Mouse (Mus musculus): ENCODE data around the gene Fam20a. TPM values are rescaled to one million over a fixed set of nuclear protein-coding genes. Genes with fewer than 3 reads are reported as not detected.
A peak's percentile ranks its signal among the peaks of the same experiment; 100 is the strongest.

The Fam20a gene
- polyA plus RNA-seq, 1 experiment from 2014 or later, result 2.3 TPM

DNA sequence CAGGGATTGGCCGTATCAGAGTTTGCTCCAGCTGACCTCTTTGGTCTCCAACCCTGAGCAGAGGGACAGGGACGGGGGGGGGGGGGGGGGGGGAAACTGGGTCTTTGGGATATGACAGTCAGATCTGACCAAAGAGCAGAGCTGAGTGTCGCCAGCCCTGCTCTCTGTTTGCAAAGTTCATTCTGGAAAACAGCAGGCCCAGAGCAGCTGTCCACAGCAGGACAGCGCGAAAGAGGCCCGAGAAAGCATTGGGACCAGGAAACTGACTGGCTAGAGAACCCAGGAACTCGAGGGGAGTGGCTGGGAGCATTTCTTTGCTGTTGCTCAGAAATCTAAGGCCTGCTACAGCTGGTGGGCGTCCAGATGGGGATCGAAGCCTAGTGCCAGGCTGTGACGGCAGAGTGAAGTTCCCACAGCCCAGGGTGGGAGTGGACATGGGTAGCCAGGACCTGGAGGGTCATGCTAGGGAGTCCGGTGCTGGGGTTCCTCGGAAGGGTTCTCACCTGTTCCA lies 1.2 kb downstream of the Fam20a start:
- Histone ChIP-seq H3K4me1 (replicated peaks; ENCODE audit: control insufficient read depth, insufficient read depth, low read length) (peaks cover 5% of the 10 kb centered on the region; the same call in 1 of the 2 replicates), H3K9ac (ENCODE audit: low read length) (peak overlapping the region; percentile 49; the same call in 1 of the 2 replicates), H3K27ac (ENCODE audit: low read depth, low read length) (no peak overlapping the region), H3K4me3 (ENCODE audit: low read depth, low read length) (peak overlapping the region; percentile 44), H3K9me3 (ENCODE audit: control insufficient read depth, low read length) (no peaks in the 10 kb centered on the region), H3K36me3 (ENCODE audit: control insufficient read depth, insufficient read depth, low read length) (no peaks in the 10 kb centered on the region), H3K27me3 (ENCODE audit: control insufficient read depth, insufficient read depth, low read length) (peaks cover 14% of the 10 kb centered on the region; the same call in 1 of the 2 replicates), H3K4me2 (ENCODE audit: low read depth, low read length, severe bottlenecking) (peak overlapping the region; percentile 93)
- WGBS, result 12% methylated on average over 11 of the region's 12 CpGs
- ATAC-seq (replicated peaks; ENCODE audit: low FRiP score), result peak; percentile 56
- DNase-seq (ENCODE audit: low spot score), result no peak

DNA sequence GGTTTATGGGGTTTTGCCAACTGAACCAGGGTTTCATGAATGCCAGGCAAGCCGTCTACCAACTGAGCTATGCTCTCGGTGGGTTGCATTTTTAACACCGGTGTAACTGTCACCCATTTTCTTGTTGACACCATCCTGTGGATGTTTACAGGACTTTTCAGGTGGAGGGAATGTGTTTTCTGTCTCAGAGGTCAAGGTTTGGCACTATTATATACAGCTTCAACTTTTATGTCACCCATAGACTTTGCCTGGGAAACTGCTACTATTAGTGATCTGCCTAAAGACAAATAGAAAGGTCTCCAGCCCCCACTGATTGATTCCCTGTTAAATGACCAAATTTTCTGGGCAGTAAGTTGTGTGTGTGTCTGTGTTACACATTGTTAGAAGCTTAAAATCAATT lies 2.7 kb downstream of the Fam20a start:
- Histone ChIP-seq H3K36me3 (ENCODE audit: control insufficient read depth, insufficient read depth, low read length) (no peaks in the 10 kb centered on the region), H3K4me2 (ENCODE audit: low read depth, low read length, severe bottlenecking) (no peak overlapping the region), H3K9me3 (ENCODE audit: control insufficient read depth, low read length) (no peaks in the 10 kb centered on the region), H3K4me1 (replicated peaks; ENCODE audit: control insufficient read depth, insufficient read depth, low read length) (peaks cover 5% of the 10 kb centered on the region; the same call in 1 of the 2 replicates), H3K27ac (ENCODE audit: low read depth, low read length) (no peak overlapping the region), H3K4me3 (ENCODE audit: low read depth, low read length) (no peak overlapping the region), H3K9ac (ENCODE audit: low read length) (no peak overlapping the region), H3K27me3 (ENCODE audit: control insufficient read depth, insufficient read depth, low read length) (peaks cover 14% of the 10 kb centered on the region; the same call in 1 of the 2 replicates)
- DNase-seq (ENCODE audit: low spot score) (no peak), ATAC-seq (replicated peaks; ENCODE audit: low FRiP score) (no peak)
- WGBS, result 90% methylated on average over 3 of the region's 3 CpGs

DNA sequence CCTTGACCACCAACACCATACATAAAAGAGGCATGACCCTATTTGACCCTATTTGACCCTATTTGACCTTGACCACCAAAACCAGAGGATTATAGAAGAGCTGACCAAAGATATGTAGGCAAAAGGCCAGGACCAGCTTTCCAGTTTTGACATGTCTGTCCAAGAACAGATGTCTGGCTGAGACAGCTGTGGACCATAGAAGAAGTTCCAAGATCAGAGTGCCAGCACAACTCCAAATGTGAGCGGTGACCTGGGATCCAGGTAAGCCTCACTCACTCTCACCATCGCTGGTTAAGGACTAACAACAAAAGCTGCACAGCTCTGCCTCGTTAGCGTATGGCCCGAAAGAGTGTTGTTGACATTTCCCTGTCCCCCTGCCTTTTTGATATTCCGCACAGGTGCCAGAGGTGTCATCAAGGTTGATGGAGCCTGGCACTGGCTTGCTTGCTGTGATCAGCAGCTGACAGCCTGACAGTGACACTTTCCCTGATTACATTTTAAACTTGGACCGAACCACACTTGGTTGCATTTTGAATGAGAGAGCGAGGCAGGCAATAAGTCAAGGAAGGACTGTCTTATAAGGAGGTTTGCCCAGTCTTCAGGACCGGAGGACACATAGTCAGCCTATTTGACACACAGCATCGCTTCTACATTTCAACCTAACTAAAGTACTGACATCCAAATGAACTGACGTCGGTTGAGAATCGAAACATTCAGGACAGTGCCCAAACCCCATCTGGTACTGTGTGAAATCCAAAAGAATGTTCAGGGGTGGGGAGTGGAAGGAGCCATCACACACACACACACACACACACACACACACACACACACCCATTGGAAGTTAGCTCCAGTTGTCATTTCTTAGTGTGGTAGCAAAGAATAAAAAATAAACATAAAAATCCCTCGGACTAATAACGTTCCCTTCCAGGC lies 3.8 kb downstream of the Fam20a start:
- Histone ChIP-seq H3K27ac (ENCODE audit: low read depth, low read length) (no peak overlapping the region), H3K9ac (ENCODE audit: low read length) (no peak overlapping the region), H3K36me3 (ENCODE audit: control insufficient read depth, insufficient read depth, low read length) (no peaks in the 10 kb centered on the region), H3K9me3 (ENCODE audit: control insufficient read depth, low read length) (no peaks in the 10 kb centered on the region), H3K4me3 (ENCODE audit: low read depth, low read length) (no peak overlapping the region), H3K4me2 (ENCODE audit: low read depth, low read length, severe bottlenecking) (no peak overlapping the region), H3K4me1 (replicated peaks; ENCODE audit: control insufficient read depth, insufficient read depth, low read length) (peaks cover 5% of the 10 kb centered on the region; the same call in 1 of the 2 replicates), H3K27me3 (ENCODE audit: control insufficient read depth, insufficient read depth, low read length) (peaks cover 14% of the 10 kb centered on the region; the same call in 1 of the 2 replicates)
- 87% methylated on average over 15 of the region's 15 CpGs for WGBS
- no peak for DNase-seq (ENCODE audit: low spot score)
- ATAC-seq (replicated peaks; ENCODE audit: low FRiP score), result no peak

DNA sequence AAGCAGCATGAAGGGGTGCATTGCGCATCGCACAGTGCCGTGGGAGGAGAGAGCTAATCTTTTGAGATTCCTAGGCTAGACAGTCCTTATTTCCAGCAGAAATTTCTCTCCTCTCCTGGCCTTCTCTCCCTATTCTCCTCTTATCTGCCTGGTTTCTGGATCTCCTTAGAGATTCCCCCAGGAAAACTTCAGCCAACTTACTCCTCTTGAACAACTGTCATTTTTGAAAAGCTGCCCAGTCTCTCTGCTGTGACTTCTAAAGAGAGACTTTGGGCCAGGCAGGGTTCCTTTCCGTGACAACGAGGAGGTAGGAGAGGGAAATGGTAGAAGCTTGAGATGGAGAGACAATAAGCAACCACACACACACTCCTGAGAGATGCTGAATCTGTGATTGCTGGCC lies 4.6 kb downstream of the Fam20a start:
- Histone ChIP-seq H3K9ac (ENCODE audit: low read length) (no peak overlapping the region), H3K36me3 (ENCODE audit: control insufficient read depth, insufficient read depth, low read length) (no peaks in the 10 kb centered on the region), H3K4me3 (ENCODE audit: low read depth, low read length) (no peak overlapping the region), H3K27me3 (ENCODE audit: control insufficient read depth, insufficient read depth, low read length) (peaks cover 8% of the 10 kb centered on the region; the same call in 1 of the 2 replicates), H3K27ac (ENCODE audit: low read depth, low read length) (no peak overlapping the region), H3K4me2 (ENCODE audit: low read depth, low read length, severe bottlenecking) (no peak overlapping the region), H3K4me1 (replicated peaks; ENCODE audit: control insufficient read depth, insufficient read depth, low read length) (peaks cover 5% of the 10 kb centered on the region; the same call in 1 of the 2 replicates), H3K9me3 (ENCODE audit: control insufficient read depth, low read length) (no peaks in the 10 kb centered on the region)
- WGBS, result 88% methylated on average over 5 of the region's 5 CpGs
- DNase-seq (ENCODE audit: low spot score) (no peak), ATAC-seq (replicated peaks; ENCODE audit: low FRiP score) (no peak)

DNA sequence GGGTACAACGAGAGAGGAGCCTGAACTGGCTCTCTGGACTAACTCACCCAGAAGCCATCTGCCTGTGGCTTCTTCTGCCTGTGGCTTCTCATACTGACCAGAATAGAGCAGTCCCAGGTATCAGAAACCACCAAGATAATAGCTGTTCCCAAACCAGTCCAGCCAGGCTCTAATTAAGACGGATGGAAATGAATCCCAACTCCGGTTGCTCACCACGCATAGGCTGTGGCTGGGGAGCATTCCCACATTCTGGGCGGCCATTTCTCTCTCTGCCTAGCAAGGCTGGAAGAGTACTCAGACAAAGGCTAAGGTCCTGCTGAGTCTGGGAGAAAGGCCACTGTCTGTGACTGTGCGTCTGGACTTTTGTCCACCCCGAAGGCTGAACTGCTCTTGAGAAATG lies 5.1 kb downstream of the Fam20a start:
- no peaks in the 10 kb centered on the region for H3K36me3 ChIP-seq (ENCODE audit: control insufficient read depth, insufficient read depth, low read length)
- ATAC-seq (replicated peaks; ENCODE audit: low FRiP score) (no peak), DNase-seq (ENCODE audit: low spot score) (no peak)
- no peak overlapping the region for H3K4me3 ChIP-seq (ENCODE audit: low read depth, low read length)
- H3K27me3 ChIP-seq (ENCODE audit: control insufficient read depth, insufficient read depth, low read length), result peaks cover 6% of the 10 kb centered on the region; the same call in 1 of the 2 replicates
- no peaks in the 10 kb centered on the region for H3K9me3 ChIP-seq (ENCODE audit: control insufficient read depth, low read length)
- no peak overlapping the region for H3K4me2 ChIP-seq (ENCODE audit: low read depth, low read length, severe bottlenecking)
- 75% methylated on average over 7 of the region's 7 CpGs for whole genome bisulfite sequencing
- peaks cover under 1% of the 10 kb centered on the region; the same call in 1 of the 2 replicates for H3K4me1 ChIP-seq (replicated peaks; ENCODE audit: control insufficient read depth, insufficient read depth, low read length)
- H3K9ac ChIP-seq (ENCODE audit: low read length), result no peak overlapping the region
- no peak overlapping the region for H3K27ac ChIP-seq (ENCODE audit: low read depth, low read length)

DNA sequence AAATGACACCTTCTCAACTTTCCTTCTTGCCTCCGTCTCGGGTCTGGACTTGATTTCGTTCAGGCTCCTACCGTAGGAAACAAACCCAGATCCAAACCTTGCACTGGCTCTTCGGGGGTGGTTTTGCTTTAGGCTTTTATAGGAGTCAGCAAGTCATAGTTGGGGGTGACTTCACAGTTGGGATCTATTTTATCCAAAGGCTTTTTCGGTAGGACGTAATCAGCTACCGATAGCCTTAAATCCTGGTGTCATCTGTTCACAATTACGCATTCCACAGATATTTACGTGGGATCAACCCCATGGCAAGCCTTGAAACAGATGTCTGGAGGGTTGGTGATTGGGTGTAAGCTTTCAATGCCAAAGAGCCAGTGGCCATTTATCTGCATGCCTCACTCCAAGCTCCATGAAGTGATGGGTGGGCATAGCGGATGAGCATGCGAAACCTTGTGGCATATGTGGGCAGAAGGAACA lies 6.7 kb downstream of the Fam20a start:
- DNase-seq (ENCODE audit: low spot score) (no peak), ATAC-seq (replicated peaks; ENCODE audit: low FRiP score) (no peak)
- 76% methylated on average over 12 of the region's 12 CpGs for WGBS
- H3K4me2 ChIP-seq (ENCODE audit: low read depth, low read length, severe bottlenecking), result no peak overlapping the region
- H3K4me1 ChIP-seq (replicated peaks; ENCODE audit: control insufficient read depth, insufficient read depth, low read length), result no peaks in the 10 kb centered on the region
- H3K9me3 ChIP-seq (ENCODE audit: control insufficient read depth, low read length), result no peaks in the 10 kb centered on the region
- no peaks in the 10 kb centered on the region for H3K36me3 ChIP-seq (ENCODE audit: control insufficient read depth, insufficient read depth, low read length)
- no peak overlapping the region for H3K27ac ChIP-seq (ENCODE audit: low read depth, low read length)
- H3K4me3 ChIP-seq (ENCODE audit: low read depth, low read length), result no peak overlapping the region
- no peak overlapping the region for H3K9ac ChIP-seq (ENCODE audit: low read length)
- no peaks in the 10 kb centered on the region for H3K27me3 ChIP-seq (ENCODE audit: control insufficient read depth, insufficient read depth, low read length)

DNA sequence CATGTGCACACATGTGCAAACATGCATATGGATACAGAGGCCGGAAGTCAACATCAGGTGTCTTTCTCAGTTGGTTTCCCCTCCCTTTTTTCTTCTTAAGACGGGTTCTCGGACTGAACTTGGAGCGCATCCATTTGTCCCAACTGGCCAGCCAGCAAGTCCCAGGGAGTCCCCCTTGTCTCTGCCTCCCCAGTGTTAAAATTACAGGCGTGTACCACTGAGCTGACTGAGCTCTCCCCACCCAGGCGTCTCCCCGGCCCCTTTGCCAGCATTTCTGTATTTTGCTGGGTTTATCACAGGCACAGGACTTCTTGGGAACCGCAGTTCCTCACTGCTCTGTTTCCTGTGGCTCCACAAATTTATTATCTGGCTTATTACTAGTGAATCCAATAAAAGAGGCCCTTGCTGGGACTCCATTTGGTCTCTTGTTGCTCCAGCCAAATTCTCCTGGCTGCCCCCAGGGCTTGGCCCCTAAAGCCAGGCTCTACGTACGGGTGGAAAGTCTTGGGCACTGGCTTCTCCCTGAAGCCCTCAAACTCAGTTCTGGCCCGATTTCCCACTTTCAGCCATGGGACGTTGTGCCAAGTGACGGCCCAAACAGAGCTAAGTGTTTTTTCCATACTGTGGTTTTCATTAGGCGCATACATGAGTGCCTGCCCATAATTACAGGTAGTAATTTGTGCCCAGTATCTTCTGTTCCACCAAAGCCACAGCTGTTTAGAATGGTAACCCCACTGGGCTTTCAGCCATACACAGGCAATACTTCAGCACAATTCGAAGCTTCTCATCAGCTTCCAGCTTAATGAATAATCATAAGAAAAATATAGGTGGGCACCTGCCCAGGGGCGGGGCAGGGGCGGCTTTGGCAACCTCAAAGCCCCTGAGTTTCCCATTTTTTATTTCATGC lies 7.5 kb downstream of the Fam20a start:
- Histone ChIP-seq H3K27ac (ENCODE audit: low read depth, low read length) (no peak overlapping the region), H3K4me2 (ENCODE audit: low read depth, low read length, severe bottlenecking) (no peak overlapping the region), H3K9ac (ENCODE audit: low read length) (no peak overlapping the region), H3K27me3 (ENCODE audit: control insufficient read depth, insufficient read depth, low read length) (no peaks in the 10 kb centered on the region), H3K4me1 (replicated peaks; ENCODE audit: control insufficient read depth, insufficient read depth, low read length) (no peaks in the 10 kb centered on the region), H3K36me3 (ENCODE audit: control insufficient read depth, insufficient read depth, low read length) (no peaks in the 10 kb centered on the region), H3K4me3 (ENCODE audit: low read depth, low read length) (no peak overlapping the region), H3K9me3 (ENCODE audit: control insufficient read depth, low read length) (no peaks in the 10 kb centered on the region)
- DNase-seq (ENCODE audit: low spot score) (no peak), ATAC-seq (replicated peaks; ENCODE audit: low FRiP score) (no peak)
- WGBS, result 87% methylated on average over 17 of the region's 17 CpGs

DNA sequence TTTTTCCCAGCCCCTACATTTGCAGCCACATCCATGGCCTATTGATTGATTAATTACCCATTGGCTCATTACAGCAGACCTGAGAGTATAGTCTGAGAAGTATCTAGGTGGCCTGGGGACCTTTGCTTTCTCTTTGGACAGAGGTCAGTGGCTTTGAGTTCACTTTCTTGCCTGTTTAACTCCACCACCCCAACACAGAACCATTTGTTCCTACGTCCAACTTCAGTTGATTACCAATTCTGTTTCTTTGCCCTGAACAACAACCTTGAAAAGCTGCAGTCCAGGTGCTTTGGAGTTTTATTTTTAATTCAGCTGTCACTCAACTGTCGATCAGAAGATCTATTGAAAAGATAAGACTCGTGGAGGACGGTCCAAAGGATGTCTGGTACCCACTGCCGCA lies 12.6 kb downstream of the Fam20a start:
- Histone ChIP-seq H3K27me3 (ENCODE audit: control insufficient read depth, insufficient read depth, low read length) (no peaks in the 10 kb centered on the region), H3K4me3 (ENCODE audit: low read depth, low read length) (no peak overlapping the region), H3K9me3 (ENCODE audit: control insufficient read depth, low read length) (no peaks in the 10 kb centered on the region), H3K9ac (ENCODE audit: low read length) (no peak overlapping the region), H3K4me1 (replicated peaks; ENCODE audit: control insufficient read depth, insufficient read depth, low read length) (no peaks in the 10 kb centered on the region), H3K4me2 (ENCODE audit: low read depth, low read length, severe bottlenecking) (no peak overlapping the region), H3K27ac (ENCODE audit: low read depth, low read length) (no peak overlapping the region), H3K36me3 (ENCODE audit: control insufficient read depth, insufficient read depth, low read length) (no peaks in the 10 kb centered on the region)
- 86% methylated on average over 5 of the region's 5 CpGs for WGBS
- DNase-seq (ENCODE audit: low spot score), result peak; percentile 8
- ATAC-seq (replicated peaks; ENCODE audit: low FRiP score), result no peak

All from forebrain, embryonic 11.5 days (tissue).